Mouse (Mus musculus): ENCODE results near the gene Rpl22. TPM values are rescaled to one million over a fixed set of nuclear protein-coding genes. Genes with fewer than 3 reads are reported as not detected.

The Rpl22 gene
- 340 TPM for polyA plus RNA-seq (2015; fragmentation: Illumina TruSeq; extraction: RNeasy Lipid Tissue Mini Kit (QIAGEN cat#74804); ENCODE audit: low read depth, low replicate concordance)

GRCm38 (mm10) chr4:152325574-152326411 lies at the start of gene Rpl22:
TSS of gene Rpl22 (plus strand) at chr4:152325742.

GRCm38 (mm10) chr4:152291562-152291961 lies 34.0 kb upstream of the Rpl22 start, which contains the start of gene Hes3:
TSS of gene Hes3 (minus strand) at chr4:152291662.

GRCm38 (mm10) chr4:152296874-152297861 lies 28.4 kb upstream of the Rpl22 start, which contains the start of gene Icmt:
TSS of gene Icmt (plus strand) at chr4:152297227.

GRCm38 (mm10) chr4:152318517-152319234 lies 6.9 kb upstream of the Rpl22 start, which contains the start of gene Rnf207:
TSS of gene Rnf207 (minus strand) at chr4:152318993.

GRCm38 (mm10) chr4:152338419-152339292 lies 13.1 kb downstream of the Rpl22 start, which contains the start of gene Chd5:
TSS of gene Chd5 (plus strand) at chr4:152338651.

Other genes with a start within 250 kb of the Rpl22 start
- 8.8 TPM for gene Tnfrsf25, start 209.8 kb upstream of the Rpl22 start, polyA plus RNA-seq (2015; fragmentation: Illumina TruSeq; extraction: RNeasy Lipid Tissue Mini Kit (QIAGEN cat#74804); ENCODE audit: low read depth, low replicate concordance)
- gene Espn, start 173.4 kb upstream of the Rpl22 start, polyA plus RNA-seq (2015; fragmentation: Illumina TruSeq; extraction: RNeasy Lipid Tissue Mini Kit (QIAGEN cat#74804); ENCODE audit: low read depth, low replicate concordance): 1.9 TPM
- not detected for gene Hes2, start 166.9 kb upstream of the Rpl22 start, polyA plus RNA-seq (2015; fragmentation: Illumina TruSeq; extraction: RNeasy Lipid Tissue Mini Kit (QIAGEN cat#74804); ENCODE audit: low read depth, low replicate concordance)
- gene Acot7, start 147.6 kb upstream of the Rpl22 start, polyA plus RNA-seq (2015; fragmentation: Illumina TruSeq; extraction: RNeasy Lipid Tissue Mini Kit (QIAGEN cat#74804); ENCODE audit: low read depth, low replicate concordance): 442 TPM
- 15.5 TPM for gene Gpr153, start 51.5 kb upstream of the Rpl22 start, polyA plus RNA-seq (2015; fragmentation: Illumina TruSeq; extraction: RNeasy Lipid Tissue Mini Kit (QIAGEN cat#74804); ENCODE audit: low read depth, low replicate concordance)
- gene Hes3, start 34.1 kb upstream of the Rpl22 start, polyA plus RNA-seq (2015; fragmentation: Illumina TruSeq; extraction: RNeasy Lipid Tissue Mini Kit (QIAGEN cat#74804); ENCODE audit: low read depth, low replicate concordance): 0.33 TPM
- 34.6 TPM for gene Icmt, start 28.5 kb upstream of the Rpl22 start, polyA plus RNA-seq (2015; fragmentation: Illumina TruSeq; extraction: RNeasy Lipid Tissue Mini Kit (QIAGEN cat#74804); ENCODE audit: low read depth, low replicate concordance)
- gene Rnf207, start 6.7 kb upstream of the Rpl22 start, polyA plus RNA-seq (2015; fragmentation: Illumina TruSeq; extraction: RNeasy Lipid Tissue Mini Kit (QIAGEN cat#74804); ENCODE audit: low read depth, low replicate concordance): 9.3 TPM
- gene Chd5, start 12.9 kb downstream of the Rpl22 start, polyA plus RNA-seq (2015; fragmentation: Illumina TruSeq; extraction: RNeasy Lipid Tissue Mini Kit (QIAGEN cat#74804); ENCODE audit: low read depth, low replicate concordance): 71.6 TPM
- gene Nphp4, start 151.0 kb downstream of the Rpl22 start, polyA plus RNA-seq (2015; fragmentation: Illumina TruSeq; extraction: RNeasy Lipid Tissue Mini Kit (QIAGEN cat#74804); ENCODE audit: low read depth, low replicate concordance): 6.6 TPM
- gene Kcnab2, start 152.1 kb downstream of the Rpl22 start, polyA plus RNA-seq (2015; fragmentation: Illumina TruSeq; extraction: RNeasy Lipid Tissue Mini Kit (QIAGEN cat#74804); ENCODE audit: low read depth, low replicate concordance): 263 TPM

Data from brain, adult 10 weeks (tissue).